Mouse (Mus musculus) E14TG2a.4 (cell line): ENCODE measurements at regions not wholly inside any gene's neighbourhood (a gene's known extent, or its start where the extent isn't known, plus 50 kb on each side); places are given as distances from the start of the nearest gene placed in this dataset.
"Not testable (repeated sequence)": the region's sequence is repeated elsewhere in the genome, so short reads cannot be mapped to it uniquely, and the experiment has no call there.

ENCODE experiments used
- CTCF ChIP-seq: conservative IDR thresholded peaks from 2 replicates; pipeline ENCODE4 v1.5.1; 2014; ENCODE audit warnings: low read length
- NANOG ChIP-seq: IDR thresholded peaks from 2 replicates; pipeline ENCODE4 v1.6.1; 2014; ENCODE audit warnings: borderline replicate concordance, low read length, mixed read lengths
- POU5F1 ChIP-seq: IDR thresholded peaks from 2 replicates; pipeline ENCODE4 v1.6.1; 2014; ENCODE audit warnings: low read length, borderline replicate concordance

DNA sequence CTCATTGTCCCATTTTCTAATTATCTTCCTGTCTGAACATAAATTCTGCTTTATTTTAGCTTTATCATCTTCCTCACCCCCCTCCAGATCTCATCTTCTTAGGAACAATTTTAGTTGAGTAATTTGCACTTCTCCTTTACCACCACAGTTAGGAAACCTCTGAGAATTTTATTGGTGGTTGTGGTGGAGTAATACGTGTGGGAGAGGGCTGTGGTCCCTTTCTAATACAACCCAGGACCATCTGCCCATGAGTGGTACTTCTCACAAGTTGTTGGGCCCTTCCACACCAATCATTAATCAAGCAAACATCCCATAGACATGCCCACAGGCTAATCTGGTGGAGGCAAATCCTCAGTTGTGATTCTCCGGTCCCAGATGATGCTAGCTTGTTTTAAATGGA, 306.2 kb upstream of the Olfr1507 start:
- TF ChIP-seq NANOG, CTCF, POU5F1: not testable (repeated sequence)
